24 mouse cellular contexts compared by ENCODE assay signal in the genomic region with DNA sequence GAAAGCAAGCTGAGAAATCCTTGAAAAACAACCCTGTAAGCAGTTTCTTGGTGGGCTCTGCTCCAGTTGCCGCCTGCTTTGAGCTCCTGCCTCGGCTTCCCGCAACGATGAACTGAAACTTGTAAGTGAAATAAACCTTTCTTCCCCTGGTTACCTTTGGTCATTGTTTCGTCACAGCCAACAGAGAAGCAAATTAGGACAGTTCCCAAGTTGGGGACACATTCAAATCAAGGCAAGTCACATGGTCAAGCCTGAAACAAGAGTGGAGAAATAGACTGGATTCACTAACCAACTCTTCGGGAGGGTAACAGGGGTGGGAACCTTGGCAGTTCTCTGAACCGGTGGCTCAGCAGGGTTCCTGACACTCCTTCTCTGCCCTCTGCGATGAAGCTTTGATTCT. TPM values are rescaled to one million over a fixed set of nuclear protein-coding genes. Genes with fewer than 3 reads are reported as not detected.
"Had no signal": no experiment of that assay in that cellular context is flagged by ENCODE, and none has a peak within 500 bp of the region (broad histone marks: within the 10 kb centered on the region; RNA-seq: fewer than 3 reads in every experiment).

No protein-coding gene starts in this region.

- H3K36me3 ChIP-seq: heart, embryonic 12.5 days; hindbrain, embryonic 10.5 days; hindbrain, embryonic 12.5 days; intestine, embryonic 15.5 days; limb, embryonic 13.5 days; limb, embryonic 15.5 days; liver, embryonic 12.5 days had no signal

- H3K4me1 ChIP-seq: hindbrain, embryonic 12.5 days; liver, embryonic 12.5 days had no signal

- H3K27me3 ChIP-seq: heart, embryonic 12.5 days; hindbrain, embryonic 12.5 days; limb, embryonic 13.5 days; limb, embryonic 15.5 days; liver, embryonic 12.5 days had no signal

- DNase-seq: gastrocnemius, adult 2 months; gastrocnemius, postnatal 10 days; gastrocnemius, postnatal 25 days; heart, adult 18-20 months; heart, postnatal 10 days; heart, postnatal 4 days; kidney, adult 18-20 months; kidney, adult 8-10 months; kidney, postnatal 10 days; kidney, postnatal 25 days; kidney, postnatal 4 days; left cerebral cortex, postnatal 4 days had no signal

- H3K27ac ChIP-seq: gastrocnemius, adult 2 months; hindbrain, embryonic 10.5 days; hindbrain, embryonic 12.5 days; hindbrain, embryonic 14.5 days; intestine, embryonic 15.5 days; layer of hippocampus, adult 2 months; left cerebral cortex, adult 2 months; limb, embryonic 13.5 days; limb, embryonic 15.5 days; liver, embryonic 12.5 days; liver, embryonic 14.5 days had no signal

- H3K9me3 ChIP-seq: heart, embryonic 12.5 days; hindbrain, embryonic 10.5 days; hindbrain, embryonic 12.5 days; intestine, embryonic 15.5 days; limb, embryonic 13.5 days; limb, embryonic 15.5 days; liver, embryonic 12.5 days had no signal

- H3K4me3 ChIP-seq: gastrocnemius, adult 2 months; heart, embryonic 12.5 days; hindbrain, embryonic 10.5 days; hindbrain, embryonic 12.5 days; intestine, embryonic 15.5 days; layer of hippocampus, adult 2 months; left cerebral cortex, adult 2 months; limb, embryonic 13.5 days; limb, embryonic 15.5 days; liver, embryonic 12.5 days had no signal

RNA-seq across cellular contexts. Expression of a gene that starts 38.6 kb away (rescaled TPM):
- total RNA-seq: granulocyte monocyte progenitor cell, adult 5-6 weeks had no signal
